Mouse (Mus musculus) gastrocnemius, postnatal 14 days (tissue): Measurements from ENCODE around the gene 1700028P14Rik. TPM values are rescaled to one million over a fixed set of nuclear protein-coding genes. Genes with fewer than 3 reads are reported as not detected.

Source experiments
- DNase-seq: peaks from one replicate; pipeline ENCODE4 v3.0.0; 2021; ENCODE audit warnings: mixed read lengths
- intact Hi-C: fragments of 180-260 bp; cut with DNase I; formaldehyde crosslinking; loops from one replicate; pipeline ENCODE4 v1.15.1; 2025; ENCODE audit warnings: low total_unique reads
- total RNA-seq, 2 experiments: library from RNA; stranded (reverse); gene quantifications; 2 replicates each; pipeline ENCODE4 v1.2.3; 2021

Gene 1700028P14Rik
- total RNA-seq, 2 experiments from 2014 or later, result not detected

DNA sequence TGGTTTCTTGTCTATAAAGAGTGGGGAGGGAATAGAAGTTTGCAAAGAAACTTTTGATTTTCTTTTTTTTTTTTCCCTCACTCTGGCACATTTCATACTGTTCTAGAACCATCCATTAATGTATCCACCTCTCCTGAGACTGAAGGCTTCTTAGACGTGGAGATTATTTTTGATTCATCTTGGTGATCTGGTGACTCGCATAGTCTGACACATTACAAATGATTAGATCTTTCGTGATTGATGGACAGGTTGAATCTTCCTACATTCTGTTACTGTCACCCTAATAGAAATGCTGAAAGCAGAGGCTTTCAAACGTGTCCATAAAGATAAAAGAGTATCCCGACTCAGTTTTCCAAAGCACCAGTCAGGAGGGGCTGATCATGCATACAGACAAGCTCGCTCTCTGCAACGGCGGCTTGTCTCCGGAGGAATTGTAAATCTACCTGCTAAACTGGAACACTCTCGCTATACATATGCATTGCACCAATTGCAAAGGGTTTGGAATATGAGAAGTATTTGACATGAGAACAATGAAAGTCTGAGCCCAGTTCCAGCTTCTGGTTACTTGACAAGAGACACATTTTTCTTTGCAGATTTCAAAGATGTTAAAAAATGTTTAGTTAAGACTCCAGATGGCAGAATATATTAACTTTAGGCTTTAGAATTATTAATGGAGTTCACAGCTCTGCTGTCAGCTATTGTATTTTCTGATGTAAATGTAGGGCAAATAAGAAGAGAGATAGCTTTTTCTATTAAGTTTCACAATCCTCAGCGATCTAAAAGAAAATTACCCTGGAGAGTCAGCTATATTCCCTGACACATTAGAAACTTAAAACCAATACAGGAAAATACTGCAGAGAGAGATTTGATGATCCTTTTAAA lies 20.8 kb downstream of the 1700028P14Rik start:
- intact Hi-C loops, result no loop called here
- no peak for DNase-seq

DNA sequence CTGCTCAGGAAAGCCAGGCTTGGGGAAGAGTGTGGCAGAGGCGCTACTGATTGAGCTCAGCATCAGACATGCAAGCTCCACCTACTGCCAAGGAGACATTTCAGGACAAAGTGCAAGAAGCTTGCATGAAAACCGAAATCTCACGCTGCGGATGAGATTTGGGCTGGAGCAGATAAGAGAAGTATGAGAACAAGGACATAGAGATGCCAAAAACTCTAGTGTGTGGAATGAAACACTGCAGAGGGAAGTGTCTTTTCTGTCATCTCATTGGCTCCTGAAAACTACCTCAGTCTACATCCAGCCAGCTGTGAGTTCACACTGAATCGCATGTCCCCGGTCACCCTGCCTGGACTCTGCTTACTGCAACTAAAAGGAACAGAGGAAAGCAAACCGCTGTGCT lies 38.3 kb downstream of the 1700028P14Rik start:
- peak; percentile 12 for DNase-seq
- intact Hi-C loops, result no loop called here

DNA sequence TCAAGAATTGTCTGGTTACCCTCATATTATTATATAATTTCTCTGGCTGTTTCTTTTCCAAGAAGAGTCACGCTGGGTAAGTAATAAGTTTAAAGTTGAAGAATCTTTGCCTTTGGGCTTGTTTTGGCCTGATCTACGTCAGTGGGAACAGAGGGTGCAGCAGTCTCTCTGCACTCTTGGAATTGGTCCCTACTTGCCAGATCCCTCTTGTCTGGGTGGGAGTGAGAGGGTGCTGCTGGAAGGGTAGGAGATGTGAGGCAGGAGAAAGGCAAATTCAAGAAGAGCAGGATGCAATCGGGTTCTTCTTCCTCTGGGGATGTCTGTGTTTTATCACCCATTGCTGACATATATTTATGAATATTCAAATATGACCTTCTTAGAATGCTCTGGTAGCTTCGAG lies 42.9 kb downstream of the 1700028P14Rik start:
- intact Hi-C loops, result no loop called here
- DNase-seq, result no peak

DNA sequence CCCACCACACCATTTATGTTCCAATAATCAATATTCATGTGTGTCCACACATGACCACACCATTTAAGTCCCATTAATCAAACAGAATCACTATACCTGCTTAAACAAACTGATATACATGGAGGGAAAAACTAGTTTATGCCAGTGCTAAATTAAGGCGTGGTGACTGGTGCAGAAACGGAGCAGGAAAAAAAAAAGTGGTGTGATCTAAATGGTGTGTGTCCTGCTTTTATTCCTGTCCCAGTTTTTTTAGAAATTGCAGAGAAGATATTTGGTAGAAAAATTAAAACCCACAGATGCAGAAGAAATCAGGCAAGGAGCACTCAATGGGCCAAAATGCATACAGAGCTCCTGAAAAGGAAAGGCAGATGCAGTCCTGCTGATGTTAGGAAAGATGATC lies 44.7 kb downstream of the 1700028P14Rik start:
- intact Hi-C loops, result no loop called here
- no peak for DNase-seq

DNA sequence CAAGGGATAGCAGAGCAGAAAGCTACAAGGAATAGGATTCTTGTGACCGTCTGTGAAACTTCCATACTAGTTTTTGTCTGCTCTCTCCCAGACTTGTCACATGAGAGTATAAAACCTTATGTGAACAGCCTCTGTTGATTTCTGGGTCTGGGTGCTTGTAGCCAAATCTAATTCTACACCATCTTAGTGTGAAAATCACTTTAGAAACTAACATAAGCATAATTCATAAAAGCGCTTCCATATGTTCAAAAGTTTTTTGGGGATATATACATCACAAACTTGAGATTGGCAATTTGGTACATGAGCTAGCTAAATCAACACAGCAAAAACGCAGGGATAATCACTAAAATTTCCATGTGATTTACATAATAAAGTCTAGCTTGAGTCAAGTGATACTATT lies 57.7 kb downstream of the 1700028P14Rik start:
- no peak for DNase-seq
- intact Hi-C loops, result no loop called here

DNA sequence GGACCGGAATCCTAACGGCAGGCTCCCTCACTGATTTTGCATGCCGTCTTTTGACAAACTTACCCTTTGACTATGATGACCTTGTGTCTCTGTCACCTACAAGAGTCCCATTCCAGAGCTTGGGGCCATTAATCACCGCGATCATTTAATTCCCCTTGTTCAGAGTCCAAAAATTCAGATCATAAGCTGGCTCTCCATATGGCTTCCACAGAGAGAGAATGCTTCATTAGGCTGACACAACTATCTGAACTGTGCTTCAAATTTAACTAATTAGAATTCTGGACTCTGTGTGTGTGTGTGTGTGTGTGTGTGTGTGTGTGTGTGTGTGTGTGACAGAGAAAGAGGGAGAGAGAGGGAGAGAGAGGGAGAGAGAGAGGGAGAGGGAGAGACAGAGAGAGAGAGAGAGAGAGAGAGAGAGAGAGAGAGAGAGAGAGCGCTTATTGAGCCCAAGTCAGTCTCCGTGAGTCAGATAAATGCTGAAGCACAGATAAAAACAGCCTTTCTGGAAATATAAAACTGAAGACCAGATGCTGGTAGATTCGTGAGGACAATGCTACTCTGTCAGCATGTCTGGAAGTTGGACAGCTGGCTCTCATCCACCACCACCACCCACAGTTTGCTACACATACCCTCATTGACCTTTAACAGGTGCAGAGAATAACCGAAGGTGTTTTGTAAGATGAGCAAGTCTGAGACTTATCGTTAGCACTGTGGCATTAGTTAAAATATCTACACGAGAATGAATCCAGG lies 73.8 kb downstream of the 1700028P14Rik start:
- intact Hi-C loops, result no loop called here
- DNase-seq, result peak; percentile 6

DNA sequence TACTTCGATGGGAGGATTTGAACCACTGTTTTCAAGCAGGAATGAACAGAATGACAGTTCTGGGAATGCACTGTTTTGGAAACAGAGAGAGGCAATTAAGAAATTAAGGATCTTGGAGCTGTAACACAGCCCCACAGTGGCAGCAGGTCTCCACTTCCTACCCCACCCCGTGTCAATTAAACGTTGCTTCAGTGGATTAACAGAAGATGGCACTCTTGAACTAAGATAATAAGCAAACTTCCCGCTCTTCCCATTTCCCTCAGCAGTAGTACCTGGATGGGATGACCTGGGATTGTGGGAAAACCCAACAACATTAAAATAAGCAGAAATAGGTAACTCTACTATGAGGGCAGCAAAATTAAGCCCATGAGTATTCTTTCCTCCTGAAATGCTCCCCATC lies 75.9 kb downstream of the 1700028P14Rik start:
- DNase-seq, result no peak
- intact Hi-C loops, result no loop called here

DNA sequence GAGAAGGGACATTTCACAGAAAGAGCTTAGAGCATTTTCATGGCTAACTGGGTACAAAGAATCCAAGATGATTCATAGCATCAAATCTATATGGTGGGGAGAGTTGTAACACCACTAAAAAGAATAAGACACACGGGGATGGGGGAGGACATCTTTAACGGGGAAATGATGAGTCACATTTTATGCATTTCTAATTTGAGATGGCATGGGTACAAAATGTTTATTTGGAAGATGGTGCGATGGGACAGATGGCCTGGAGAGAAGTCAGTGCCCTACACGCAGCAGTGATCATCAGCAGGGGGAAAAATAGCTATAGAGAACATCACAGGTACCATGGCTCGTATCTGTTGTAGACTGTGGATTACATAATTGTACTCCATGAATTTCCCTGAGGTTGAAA lies 88.9 kb downstream of the 1700028P14Rik start:
- intact Hi-C loops, result no loop called here

DNA sequence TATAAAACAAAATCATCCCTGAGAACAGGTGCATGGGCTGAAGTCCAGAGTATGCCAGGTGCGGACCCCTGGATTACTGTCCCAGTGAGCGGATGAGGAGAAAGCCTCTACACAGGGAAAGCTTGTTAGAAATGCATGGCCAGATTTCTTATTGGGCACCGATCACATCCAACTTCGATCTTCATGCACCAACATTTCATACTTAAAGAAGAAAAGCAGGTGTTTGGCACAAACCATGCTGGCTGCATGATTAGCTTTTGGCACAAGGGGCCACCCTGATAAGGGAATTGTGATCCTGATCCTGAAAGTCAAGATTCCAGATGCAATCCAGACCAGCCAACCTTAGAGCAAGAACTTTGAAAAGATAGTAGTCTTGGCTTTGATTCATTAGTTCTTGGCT lies 90.0 kb downstream of the 1700028P14Rik start:
- DNase-seq, result no peak
- intact Hi-C loops, result no loop called here

More for the DNA sequence above, 88.9 kb downstream of the 1700028P14Rik start:
- no peak for DNase-seq

DNA sequence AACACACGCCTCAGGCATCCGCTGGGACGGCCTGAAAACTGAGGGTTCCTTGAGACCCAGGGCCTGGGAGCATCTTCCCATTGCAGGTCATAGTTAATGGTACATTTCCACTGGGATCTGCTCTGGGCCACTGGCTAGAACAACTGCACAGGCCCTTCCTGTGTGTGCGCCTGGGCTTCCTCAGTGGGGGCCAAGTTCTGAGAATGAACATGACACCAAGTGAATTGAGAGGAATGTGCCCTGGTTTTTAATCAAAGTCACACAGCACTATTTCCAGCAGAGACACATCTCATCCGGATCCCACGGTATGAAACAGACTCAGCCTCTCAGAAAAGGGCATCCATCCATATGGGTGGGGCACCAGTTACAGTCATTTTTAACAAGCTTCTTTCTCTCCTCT lies 90.6 kb downstream of the 1700028P14Rik start:
- DNase-seq, result no peak
- intact Hi-C loops, result no loop called here

DNA sequence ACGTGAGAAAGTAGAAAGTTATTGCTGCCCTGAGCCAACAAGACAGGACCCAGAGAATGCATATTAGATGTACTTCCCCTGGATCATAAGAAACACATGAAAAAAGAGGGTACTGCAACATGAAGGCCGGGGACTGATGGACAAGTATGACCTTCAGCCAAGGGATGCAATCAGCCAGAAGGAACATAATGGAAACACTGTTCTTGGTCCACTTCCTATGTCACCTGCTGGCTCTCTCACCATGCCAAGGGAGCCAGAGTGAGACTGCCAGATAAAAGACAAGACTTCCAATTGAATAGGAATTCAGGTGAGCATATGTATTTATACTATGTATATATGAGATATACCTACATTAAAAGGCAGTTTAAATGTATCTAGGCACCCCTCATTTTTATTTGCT lies 99.2 kb downstream of the 1700028P14Rik start:
- intact Hi-C loops, result no loop called here

DNA sequence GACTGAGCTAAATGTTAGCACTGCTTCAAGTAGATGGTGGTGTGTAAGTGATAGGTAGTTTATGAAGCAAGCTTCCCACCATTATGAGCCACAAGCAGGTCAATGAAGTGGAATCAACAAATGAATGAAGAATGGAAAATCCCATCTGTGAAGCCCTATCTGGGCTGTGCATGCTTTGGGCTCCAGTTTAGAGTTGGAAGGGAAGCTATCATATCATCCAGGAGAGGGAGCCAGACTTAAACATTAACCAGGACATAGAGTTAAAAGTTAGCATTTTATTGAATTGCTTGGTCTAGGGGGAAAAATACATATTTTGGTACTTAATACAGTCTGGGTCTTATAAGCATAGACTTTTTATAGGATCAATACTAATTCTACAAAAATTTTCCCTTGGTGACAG lies 107.0 kb downstream of the 1700028P14Rik start:
- intact Hi-C loops, result no loop called here
- DNase-seq, result no peak

More for the DNA sequence above, 99.2 kb downstream of the 1700028P14Rik start:
- no peak for DNase-seq

DNA sequence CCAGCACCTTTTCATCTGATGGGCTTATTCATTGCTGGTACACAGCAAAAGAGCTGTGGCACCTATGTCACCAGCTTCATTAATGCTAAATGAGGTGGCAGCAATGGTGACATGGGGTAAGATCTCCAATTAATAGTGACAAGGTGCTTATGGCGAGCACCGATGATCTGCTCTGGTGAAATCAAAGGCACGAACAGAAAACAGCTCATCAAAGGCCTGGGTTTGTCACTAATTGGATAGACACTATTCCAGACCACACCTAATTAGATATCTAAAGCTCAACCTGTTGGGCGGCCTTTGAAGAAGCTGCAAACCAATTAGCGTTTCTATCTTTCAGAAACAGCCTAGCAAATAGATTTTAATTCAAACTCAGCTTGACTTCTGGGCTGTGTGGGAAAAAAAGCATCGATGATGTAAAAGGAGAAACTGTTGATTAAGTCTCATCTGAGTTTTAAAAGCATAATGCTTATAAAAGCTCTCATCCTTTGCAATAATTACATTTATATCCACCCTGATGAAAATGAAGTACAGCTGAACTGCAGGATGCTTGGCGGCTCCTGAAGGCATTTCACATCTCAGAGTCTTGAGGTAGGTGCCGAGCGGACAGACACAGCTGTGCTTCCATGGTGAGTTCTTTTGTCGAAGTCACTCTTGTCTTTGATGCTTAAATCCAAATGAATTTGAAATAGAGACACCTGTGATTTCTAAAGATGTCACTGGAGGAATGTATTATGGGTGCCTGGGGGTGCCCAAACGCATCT lies 109.2 kb downstream of the 1700028P14Rik start:
- intact Hi-C loops, result no loop called here
- no peak for DNase-seq

DNA sequence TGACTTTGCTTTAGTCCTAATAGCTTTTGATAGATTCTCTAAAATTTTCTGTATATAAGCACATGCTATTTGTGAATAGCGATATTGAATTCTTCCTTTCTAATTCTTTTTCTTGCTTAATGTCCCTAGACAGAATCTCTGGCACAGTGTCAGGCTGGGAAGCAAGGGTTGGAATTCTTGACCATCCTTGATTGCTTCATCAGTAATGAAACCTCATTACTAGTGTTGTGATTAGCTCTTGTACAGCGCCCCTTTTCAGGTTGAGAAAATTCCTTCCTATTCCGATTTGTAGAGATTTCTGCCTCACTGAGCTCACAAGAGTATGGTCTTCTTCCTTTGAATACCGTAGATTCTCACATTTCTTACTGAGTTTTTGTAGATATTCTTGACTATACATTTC lies 109.9 kb downstream of the 1700028P14Rik start:
- intact Hi-C loops, result no loop called here
- no peak for DNase-seq

DNA sequence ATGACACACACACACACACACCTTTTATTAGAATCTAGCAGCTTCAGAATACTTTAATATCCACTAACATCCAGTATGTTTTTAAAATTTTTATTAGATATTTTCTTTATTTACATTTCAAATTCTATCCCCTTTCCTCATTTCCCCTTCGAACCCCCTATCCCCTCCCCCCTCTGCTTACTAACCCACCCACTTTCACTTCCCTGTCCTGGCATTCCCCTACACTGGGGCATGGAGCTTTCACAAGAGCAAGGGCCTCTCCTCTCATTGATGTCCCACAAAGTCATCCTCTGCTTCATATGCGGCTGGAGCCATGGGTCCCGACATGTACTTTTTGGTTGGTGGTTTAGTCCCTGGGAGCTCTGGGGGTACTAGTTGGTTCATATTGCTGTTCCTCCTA lies 116.9 kb downstream of the 1700028P14Rik start:
- no peak for DNase-seq
- intact Hi-C loops, result no loop called here

DNA sequence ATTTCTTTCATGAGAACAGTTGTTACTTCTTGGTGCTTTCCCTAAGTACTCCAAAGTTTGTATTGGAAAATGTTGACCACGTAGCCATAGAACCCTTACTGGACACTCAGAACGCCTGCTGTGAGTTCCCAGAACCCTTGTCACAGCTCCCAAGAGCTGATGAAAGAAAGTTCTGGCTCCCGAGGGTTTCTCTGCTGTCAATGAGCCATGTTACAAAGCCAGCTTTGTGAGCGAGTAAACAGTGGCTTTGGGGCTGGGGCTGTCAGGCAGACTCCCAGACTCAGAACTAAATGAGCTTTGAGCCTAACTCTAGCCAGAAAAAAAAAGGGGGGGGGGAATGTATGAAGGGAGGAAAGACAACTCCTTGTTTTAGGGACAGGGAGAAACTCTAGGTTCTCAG lies 120.7 kb downstream of the 1700028P14Rik start:
- DNase-seq, result no peak
- intact Hi-C loops, result no loop called here

DNA sequence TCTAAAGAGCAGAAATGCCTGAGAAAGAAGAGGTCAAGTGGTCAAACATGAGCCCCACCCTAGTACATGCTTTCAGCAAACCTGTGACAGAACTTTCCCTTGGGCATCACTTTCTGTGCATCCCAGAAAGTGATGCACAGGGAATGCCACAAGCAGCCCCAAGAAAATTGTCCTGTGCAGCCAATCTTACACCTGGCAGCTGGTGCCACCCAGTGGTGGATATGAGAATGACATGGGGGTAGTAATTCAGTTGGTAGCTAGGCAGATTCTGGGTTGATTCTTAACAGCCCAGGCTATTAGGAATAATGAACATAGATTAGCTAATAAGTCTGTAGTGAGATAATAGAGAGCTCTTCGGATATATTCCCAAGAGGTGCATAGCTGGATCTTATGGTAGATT lies 128.9 kb downstream of the 1700028P14Rik start:
- intact Hi-C loops, result loop anchor here (5.0 kb wide), 1 partner anchor 146 kb away; no protein-coding TSS in a partner anchor
- DNase-seq, result peak; percentile 69

DNA sequence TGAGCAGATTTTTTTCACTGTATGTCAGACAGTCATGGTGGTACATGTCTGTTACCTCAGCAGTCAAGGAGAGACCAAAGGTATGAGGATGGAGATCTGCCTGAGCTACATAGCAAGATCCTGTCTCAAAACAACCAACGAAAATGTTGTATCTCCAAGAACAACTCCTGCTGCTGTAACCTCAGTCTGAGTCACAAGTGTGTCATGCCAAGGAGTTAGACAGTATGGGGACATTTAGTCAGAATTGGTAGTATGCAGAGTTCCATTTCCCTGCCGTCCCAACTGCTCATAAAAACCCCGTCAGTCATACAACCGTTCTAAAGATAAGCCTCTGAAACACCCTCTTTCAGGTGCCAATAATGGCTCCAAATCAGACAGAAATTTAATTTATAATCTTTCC lies 130.8 kb downstream of the 1700028P14Rik start:
- intact Hi-C loops, result loop anchor here (5.0 kb wide), 1 partner anchor 145 kb away; no protein-coding TSS in a partner anchor
- DNase-seq, result no peak

DNA sequence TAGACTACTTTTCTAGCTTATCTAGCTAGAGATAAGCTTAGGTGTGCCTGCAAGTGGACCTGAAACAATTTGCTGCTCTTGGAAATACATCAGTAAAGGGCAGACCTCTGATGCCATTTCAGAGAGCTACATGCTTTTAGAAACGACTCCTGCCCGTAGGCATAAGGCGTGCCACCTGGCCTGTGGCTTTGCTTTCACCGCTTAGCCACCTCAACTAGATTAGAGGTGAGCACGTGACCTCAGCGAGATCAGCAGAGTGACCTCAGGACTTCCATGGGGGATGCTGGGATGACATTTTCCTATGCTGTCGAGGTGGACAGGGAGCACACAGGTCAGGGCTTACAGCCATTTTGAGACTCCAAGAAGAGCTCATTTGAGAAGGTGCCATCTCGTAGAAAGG lies 131.5 kb downstream of the 1700028P14Rik start:
- intact Hi-C loops, result loop anchor here (5.0 kb wide), 1 partner anchor 144 kb away; no protein-coding TSS in a partner anchor
- DNase-seq, result no peak

DNA sequence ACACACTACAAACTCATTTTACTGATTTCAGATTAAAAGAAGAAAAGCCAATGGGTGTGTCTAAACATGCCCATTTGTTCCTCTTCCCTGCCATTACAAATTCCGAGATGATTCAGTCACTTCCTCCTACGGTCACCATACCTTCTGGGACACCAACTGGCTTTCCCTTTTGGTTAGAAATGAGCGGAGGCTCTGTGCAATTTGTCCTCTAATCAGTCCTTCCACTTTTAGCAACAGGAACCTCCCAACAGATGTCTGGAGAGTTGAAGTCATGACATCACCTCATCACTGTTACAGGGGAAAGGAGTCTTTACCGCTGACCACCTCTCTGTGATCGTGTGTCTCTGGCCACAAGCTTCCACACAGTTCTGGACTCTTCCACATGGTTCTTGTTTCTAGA lies 132.0 kb downstream of the 1700028P14Rik start:
- no peak for DNase-seq
- intact Hi-C loops, result loop anchor here (5.0 kb wide), 1 partner anchor 143 kb away; no protein-coding TSS in a partner anchor
